Mouse (Mus musculus): ENCODE data around the gene Cmss1.

Gene Cmss1

DNA sequence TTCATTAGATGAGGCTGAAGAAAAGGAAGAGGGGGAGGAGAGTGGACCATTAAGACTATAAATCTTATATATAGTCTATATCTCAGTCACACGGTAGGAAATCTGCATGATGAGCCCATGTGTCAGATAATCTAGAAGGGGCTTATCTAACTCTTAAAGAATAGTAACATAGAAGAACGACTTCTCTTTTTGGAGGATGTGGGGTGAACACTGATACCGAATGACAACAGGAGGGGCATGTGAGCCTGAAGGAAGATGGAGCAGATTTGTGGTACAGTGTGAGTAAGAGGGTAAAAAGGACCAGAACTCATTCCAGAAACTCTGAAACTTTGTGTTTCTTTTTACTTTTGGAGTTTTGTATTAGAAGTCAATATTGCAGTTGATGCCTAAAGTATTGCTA lies 97.6 kb downstream of the Cmss1 start:
- DNase-seq = no peak

DNA sequence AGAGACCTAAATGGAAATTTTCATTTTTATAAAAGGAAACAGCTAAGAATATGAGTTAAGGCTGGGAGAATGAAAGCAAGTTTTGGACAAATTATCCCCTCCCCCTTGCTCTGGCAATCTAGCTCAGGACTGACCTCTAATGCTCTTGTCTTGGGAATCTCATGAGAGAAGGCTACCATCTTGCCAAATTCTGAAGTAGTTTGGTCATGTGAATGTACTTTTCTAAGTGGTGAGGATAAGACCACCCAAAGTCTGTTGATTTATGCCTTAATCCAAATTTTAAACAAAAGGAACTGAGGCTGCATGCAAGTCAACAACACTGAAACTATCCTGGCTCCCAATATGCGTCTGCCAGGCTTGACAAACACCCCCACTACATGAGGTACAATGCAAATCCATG lies 98.3 kb downstream of the Cmss1 start:
- no peak for DNase-seq

DNA sequence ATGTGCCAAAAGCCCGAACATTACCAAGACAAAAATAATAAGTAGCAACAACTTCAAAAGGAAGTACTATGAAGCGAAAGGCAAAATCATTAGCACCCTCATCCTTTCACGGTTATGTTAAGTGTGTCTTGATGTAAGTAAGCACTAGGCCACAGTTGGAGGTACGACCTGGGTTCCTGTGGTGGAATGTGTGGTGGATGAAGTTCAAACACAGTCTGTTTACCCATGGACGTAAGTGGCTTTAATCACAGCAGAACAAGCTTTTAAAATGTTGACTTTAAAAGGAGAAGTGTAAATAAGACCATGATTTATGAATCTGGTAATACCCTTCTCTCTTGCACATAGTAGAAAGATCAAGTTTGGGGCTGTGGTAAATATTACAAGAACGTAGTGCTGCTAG lies 100.5 kb downstream of the Cmss1 start:
- DNase-seq = no peak

DNA sequence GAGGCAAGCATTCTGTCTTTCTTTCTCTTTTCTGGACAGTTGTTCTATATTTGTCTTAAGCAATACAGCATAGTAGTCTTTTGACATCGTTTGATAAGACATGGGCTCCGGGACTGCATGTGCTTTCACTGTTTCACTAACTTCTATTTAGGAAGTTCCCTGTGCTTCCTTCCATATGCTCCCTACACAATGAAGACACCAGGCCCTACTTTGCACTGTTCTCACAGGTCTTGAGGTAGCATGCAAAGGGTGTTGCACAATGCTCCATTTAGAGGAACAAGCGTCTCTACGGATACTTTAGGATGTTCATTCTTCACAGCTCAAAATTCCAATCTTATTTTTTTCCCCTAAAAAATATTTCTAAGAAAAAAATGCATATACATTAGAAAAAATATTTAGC lies 101.9 kb downstream of the Cmss1 start:
- no peak for DNase-seq

DNA sequence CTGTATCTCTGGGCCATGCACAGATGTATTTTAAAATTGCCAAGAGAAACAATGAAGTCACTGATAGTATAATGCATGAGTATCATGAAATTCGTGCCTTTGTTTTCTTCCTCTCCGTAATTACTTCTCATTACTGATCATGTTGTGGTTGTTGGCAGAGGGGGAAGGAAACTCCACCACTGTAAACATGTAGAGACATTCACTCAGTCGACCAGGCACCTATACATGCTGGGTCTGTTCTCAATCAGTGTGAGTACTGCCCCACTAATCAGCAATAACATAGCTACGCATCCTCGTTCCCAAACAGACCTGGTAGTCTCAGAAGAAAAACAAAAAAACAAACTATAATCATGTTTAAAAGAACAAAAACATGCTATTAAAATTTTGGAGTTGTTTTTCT lies 103.9 kb downstream of the Cmss1 start:
- DNase-seq = no peak

DNA sequence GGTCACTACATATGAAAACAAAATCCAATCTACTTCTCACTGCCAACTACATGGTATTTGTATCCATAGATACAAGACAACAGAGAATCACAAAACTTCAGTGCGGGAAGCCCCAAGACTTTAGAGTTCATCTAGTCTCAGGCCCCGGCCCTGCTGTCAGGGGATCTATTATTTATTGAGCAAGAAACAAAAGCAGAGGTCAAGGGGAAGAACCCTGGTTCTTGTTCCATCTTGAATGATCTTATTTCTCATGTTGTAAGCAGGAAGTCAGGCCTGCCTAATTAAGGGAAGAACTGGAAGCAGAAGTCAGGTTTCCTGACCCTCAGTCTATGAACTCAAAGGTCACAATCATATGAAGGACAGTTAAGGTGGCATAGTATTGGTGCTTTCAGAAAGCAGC lies 104.4 kb downstream of the Cmss1 start:
- DNase-seq = peak; percentile 24 to 33

DNA sequence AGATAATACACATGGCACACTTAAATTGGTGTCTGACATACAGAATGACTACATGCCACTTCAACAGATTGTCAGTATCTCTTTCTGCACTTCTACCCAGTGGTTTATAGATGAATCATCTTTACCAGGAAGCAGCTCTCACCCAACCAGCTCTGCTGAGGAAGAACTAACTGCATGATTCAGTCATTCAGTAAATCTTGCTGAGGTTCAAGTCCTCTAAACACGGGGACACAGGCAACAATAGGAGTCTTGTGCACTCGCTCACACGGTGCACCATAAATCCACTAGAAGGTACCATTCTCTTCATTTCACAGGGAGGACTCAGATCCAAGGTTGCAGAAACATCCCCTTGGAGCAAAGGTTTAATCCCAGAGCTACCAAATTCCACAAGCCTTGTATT lies 105.8 kb downstream of the Cmss1 start:
- DNase-seq = no peak

DNA sequence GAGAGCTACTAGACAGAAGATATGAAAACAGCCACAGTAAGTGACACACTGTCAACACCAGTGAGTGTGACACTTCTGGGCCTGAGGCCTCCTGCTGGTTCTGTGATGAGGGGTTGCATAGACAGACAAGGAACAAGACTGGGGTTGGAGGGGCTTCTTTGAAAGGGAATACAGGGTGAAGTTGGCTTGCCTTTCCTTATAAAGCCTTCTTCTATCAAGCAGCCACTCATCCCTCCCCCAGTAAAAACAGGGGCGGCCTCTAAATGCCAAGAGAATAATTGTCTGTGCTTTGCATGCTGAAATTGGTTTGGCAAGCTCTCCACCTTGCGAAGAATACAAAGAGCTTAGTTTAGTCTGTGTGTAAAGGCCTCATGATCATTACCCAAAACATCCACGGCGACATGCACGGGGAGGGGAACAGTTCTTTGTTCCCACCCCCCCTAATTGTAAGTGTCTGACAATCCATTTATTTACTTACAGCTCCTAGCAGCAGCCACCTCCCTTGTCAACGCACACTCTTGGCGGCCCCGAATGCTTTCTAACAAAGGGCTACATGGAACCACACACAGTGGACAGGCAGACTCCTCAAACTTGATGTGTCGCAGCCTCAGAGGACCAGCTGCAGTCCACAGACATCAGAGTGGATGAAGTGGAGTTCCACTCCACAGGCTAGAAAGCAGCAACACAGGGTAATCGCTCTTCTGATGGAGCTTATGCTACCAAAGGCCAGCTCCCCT lies 110.1 kb downstream of the Cmss1 start:
- DNase-seq = no peak

DNA sequence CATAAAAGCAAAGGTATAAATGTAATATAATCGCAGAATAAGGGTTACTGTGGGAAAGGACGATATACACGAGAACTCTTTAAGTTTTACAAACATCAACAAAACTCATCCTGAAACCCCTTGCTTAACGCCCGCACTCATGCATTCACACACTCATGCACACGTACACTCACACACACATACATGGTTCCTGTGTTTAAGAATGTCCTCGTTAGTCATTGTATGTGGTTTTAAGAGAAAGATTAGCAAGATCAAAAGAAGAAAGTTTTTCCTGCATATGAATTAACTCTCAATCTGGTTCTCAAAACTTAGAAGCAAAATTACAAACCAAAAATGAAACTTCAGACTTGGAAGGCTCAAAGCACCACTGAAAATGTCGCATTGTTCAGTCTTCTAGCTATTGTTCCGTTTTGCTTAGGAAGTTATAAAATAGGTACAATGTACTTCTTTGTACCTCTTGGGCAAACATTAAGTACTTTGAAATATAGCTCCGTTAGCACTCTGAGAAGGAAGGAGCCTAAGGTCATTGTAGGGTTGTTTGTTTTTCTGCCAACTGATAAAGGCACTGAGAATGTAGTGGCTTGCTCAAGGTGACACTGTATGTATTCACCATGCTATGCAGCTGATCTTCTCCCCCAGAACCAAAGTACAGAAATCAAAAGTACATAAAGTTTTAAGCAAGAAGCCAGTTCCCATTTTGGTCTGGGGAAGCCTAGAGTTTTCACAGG lies 111.0 kb downstream of the Cmss1 start:
- no peak for DNase-seq

DNA sequence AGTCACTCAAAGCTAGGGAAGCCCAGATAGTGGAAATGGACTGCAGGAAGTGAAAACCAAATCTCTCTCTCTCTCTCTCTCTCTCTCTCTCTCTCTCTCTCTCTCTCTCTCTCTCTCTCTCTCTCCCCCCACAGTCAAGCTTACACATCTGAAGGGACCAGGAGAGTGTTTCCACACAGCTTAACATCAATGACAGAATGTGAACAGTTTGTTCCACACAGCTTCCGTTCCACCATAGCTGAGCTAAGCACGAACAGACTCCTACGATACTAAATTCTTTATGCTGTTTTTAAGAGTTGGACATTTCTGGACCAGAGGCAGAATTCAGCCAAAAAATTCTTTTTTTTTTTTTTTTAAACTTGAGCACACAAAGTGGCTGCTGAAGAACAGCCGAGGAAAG lies 114.8 kb downstream of the Cmss1 start:
- DNase-seq = no peak

DNA sequence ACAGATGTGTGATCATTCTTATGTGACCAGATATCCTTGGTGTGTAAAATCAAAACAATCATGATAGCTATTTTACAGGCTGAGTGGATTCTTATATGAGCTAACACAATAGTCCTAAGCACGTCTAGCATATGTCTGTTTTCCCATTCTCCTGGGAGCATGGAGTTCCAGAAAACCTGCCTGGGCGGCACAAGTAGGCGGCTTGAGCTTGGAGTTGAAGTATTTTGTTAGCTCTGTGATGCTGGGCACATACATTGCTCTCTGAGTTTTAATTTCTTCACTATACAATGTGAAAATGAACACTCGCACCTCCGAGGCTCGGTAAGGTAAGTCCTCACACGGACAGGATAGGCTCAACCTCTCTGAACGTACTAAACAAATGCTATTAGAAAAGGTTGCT lies 116.0 kb downstream of the Cmss1 start:
- no peak for DNase-seq

DNA sequence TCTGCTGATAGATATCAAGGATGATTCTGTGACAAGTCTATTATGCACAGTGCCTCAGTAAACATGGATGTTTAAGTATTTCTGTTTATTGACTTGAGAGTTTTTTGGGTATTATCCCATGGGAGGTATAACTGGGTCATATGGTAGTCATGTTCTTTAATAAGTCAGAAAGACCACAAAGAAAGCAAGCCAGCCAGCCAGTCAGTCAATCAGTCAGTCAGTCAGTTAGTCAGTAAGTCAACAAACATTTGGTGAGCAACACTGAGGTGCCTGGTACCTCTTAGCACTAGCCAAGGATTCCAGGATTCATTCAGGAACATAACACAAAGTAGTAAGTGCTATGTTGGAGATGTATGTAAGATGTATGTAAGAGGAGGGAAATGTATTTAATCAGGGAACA lies 118.0 kb downstream of the Cmss1 start:
- no peak for DNase-seq

DNA sequence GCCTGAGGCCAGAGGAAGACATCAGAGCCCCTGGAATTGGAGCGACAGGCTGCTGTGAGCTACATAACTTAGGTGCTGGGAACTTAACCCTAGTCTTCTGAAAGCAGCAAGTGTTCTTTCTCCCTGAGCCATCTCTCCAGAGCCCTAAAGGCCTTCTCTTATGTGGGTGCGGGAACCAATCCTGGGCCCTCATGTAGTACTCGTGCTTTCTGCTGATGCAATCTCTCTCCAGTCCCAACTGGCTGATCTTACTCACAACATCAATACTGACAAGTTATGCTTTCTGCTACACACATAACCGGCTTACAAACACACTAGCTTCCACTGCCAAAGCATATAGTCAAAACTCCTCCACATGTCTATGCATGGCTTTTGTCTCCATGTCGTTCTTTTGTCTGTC lies 120.4 kb downstream of the Cmss1 start:
- DNase-seq = no peak

DNA sequence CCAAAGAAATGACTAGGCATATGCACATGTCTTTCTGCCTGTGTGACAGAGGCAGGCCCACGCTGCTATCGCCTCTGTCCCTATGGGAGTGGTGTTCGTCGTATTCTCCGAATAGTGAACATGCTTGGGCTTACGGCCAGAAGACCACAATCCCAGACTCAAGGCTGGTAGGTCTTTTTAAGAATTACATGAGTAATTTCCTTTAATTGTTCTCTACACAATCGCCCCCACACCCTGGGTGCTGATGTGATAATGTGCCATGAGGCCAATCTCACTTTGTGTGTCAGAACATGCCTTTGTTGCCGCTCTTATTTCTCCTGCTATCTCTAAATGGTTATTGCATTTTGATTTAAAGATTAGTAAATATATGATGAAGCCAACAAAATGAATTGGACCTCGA lies 121.4 kb downstream of the Cmss1 start:
- peak; percentile 25 to 40 for DNase-seq

DNA sequence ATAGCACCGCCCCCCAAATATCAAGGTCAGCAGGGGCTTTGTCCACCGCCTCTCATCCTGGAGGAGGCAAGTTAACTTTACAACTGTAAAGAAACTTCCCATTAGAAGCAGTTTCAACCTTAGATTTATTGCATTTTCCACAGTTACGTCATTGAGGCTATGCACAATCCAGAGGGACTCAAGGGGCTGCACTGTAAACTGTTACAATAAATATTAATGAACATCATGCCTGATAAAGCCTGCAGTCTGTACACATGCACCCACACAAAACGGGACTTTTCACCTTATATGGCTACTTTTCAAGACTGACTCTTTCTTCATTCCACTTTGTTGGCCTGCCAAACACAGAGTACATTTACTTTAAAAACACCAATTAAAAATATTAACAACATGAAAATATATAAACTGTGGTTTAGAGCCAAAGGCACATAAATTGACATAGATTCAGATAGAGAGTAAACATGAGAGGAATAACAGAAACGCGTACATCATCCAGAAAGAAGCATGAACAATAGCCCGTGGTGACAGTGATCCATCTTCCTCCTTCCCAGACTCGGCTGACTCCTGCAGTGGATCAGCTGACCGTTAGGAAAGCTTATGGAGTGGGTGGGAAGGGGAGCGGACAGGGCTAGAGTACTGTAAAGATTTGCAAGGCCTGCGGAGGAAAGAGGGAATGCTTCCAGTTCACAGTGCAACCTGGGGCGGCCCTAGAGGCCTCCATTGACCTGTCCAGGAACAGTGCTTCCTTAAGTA lies 122.4 kb downstream of the Cmss1 start:
- peak; percentile 28 to 48 for DNase-seq

DNA sequence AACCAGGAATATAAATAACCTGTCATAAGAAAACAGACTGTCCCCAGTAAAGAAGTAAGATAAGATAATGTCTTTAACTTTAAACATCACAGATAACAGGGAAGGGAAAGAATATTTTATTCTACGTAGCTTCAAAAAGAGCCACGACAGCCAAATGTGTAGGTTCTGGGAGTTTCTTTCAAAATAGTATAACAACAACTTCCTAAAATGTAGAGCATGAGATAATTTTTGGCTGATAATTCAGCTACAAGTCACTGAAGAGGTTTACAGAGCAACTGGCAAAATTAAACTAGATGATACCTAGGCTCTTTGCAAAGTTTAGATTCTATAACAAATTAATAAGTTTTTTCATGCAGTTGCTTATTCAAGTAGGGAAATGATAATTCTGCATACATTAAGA lies 123.2 kb downstream of the Cmss1 start:
- DNase-seq = no peak

DNA sequence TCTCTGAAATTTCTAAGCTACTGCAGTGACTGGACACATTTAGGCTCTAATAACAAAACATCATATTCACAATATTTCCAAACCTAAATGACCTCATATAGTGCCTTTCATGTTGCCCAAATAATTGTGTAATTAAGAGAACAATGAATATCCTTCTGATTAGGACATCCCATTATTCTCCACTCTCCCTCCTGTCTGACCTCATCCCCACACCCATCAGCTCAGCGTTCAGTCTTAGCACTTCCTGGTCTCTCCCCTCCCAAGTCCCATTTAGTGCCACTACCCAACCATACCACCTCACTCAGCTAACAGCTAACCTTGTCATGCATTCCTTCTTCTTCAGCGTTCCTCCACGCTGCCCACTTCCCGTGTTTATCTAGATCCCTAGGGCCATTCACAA lies 123.8 kb downstream of the Cmss1 start:
- DNase-seq = no peak

DNA sequence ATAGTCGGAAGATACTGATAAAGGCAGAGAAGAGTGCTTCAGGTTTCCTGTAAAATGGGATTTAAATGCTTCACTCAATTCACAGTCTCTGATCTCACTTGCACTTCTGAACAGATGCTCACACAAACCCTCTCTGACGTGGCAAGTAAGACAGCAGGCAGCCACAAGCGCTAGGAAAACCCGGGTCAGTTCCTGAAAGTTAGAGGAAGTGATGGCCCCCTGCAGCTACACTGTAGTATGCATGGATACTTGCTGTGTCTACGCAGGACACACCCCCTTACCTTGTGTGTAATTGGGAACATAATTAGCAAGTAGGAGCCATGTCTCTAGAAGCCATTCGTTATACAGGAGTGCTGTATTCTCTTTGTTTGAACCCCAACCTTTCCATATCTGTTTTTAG lies 124.4 kb downstream of the Cmss1 start:
- no peak for DNase-seq

DNA sequence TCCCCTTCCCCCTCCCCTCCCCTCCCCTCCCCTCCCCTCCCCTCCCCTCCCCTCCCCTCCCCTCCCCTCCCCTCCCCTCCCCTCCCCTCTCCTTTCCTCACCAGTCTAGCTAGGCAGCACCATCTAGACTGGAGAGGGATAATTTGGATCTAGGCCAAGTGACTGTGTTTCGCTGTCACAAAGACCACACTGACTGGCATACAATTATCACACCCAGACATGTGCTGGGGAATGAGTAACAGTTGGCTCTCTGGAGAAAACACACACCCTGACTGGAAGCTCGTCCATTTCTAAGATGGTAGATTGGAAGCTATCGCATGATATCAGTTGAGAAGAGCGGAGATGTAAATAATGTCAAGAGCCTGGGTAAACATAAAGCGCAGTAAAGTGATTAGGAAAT lies 126.9 kb downstream of the Cmss1 start:
- DNase-seq = no peak

DNA sequence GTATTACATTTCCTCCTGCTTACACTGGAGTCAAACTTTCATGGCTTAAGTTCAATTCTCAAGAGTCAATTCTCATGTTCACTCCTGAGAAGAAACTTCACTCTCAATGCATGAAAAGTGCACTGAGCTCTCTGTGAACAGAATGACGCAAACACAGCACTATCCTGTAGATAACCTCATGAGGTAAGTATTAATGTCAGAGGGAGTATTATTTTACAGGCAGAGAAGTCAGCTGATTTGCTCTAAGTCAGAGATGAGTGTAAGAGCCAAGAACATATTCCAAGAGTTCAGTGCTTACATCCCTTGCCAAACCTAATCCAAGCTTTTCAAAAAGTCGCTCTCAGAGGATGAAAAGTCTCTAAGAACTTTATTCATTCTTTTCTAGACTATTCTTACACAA lies 128.2 kb downstream of the Cmss1 start:
- no peak for DNase-seq

DNA sequence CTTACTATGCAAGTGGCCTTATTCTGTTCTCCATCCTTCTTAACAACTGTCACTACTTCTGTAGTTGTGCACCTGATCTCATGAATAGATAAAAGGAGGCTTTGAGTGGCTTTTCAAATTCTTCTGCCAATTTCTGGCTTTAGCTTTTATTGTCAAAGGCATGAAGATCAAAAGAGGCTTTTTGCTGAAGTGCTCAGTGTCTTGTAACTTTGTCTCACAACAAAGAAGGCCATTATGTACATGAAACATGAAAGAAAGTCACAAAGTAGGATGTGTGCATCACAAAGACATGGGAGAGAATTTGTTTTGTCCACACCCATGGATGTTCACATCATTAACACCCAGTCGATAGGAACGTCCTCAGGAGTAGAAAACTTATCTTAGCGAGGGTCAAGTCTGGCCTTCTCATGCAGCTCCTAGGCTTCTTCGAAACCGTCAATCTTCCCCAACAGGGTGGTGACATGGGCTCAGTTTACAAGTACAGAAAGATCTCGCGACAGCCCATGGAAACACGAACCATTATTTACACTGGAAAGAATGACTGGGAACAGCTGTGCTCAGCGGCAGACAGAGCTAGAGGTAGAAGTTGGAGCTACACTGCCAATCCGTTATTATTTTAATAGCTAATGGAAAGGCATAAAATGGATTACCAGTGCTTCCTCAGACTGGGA lies 133.1 kb downstream of the Cmss1 start:
- no peak for DNase-seq

DNA sequence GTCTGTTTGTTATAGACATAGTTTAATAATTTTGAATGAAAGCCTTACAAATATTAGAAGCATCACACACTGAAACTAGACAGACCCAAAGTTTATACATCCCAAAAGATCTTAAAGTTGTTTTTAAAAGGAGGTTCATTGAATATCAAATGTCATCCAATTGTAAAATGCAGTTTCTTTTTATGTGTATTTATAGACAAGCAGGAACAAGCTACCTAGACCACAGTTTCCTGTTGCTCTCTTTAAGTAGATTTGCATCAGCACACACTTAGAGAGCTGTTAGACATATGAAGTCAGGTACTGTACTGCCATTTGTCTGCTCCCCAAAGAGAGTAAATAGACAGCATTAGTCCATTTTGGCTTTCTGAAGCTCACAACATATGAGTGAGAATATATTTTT lies 135.6 kb downstream of the Cmss1 start:
- DNase-seq = no peak

DNA sequence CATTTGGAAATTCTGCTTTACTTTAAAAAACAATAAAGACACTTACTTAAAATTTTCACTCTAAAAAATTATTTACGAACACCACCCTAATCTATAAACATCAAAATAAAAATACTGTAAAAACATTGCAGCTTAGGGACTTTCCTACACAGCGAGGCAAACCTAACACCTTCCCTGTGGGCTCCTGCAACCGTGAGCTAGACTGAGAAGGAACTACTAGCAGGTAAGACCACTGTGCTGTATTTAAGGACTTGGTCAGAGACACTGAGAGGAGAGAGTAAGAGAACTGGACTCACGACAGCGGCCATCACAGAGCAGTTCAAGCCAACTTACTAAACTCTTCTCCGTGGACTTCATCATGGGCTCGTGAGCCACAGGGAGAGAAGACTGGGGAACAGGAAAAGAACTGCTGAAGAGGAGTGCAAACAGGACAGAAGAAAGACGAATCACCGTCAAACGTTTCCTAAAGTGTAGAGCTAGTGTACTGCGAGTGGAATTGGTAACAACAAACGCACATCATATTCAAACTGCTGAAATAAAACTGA lies 136.3 kb downstream of the Cmss1 start:
- DNase-seq = no peak
